Mouse (Mus musculus) 416B (cell line): ENCODE measurements at regions not wholly inside any gene's neighbourhood (a gene's known extent, or its start where the extent isn't known, plus 50 kb on each side); places are given as distances from the start of the nearest gene placed in this dataset.
"Not testable (repeated sequence)": the region's sequence is repeated elsewhere in the genome, so short reads cannot be mapped to it uniquely, and the experiment has no call there.

Experiments
- DNase-seq: peaks from one replicate; pipeline ENCODE4 v3.0.0; 2011; ENCODE audit warnings: low read depth

GRCm38 (mm10) chr16:89718921-89719320 is 147.9 kb upstream of the Krtap11-1 start:
- DNase-seq = no peak

DNA sequence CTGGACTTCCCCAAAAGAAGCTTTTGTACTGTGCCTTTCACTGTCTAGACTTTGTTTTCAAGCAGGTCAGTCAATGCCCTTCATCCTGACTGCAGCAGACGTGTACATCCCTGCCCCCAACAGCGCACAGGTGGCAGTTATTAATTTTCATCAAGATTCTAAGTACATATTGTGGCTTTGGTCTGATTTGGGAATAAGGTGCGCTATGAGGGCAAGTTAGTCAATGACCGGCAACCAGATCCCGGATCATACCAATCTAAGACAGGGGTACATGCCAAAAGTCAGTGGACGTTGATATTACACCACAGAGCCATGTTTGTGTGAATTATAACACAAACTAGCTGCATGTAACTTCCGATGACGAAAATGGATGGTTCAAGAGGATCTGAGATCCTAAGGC is 144.7 kb upstream of the Krtap11-1 start:
- not testable (repeated sequence) for DNase-seq

DNA sequence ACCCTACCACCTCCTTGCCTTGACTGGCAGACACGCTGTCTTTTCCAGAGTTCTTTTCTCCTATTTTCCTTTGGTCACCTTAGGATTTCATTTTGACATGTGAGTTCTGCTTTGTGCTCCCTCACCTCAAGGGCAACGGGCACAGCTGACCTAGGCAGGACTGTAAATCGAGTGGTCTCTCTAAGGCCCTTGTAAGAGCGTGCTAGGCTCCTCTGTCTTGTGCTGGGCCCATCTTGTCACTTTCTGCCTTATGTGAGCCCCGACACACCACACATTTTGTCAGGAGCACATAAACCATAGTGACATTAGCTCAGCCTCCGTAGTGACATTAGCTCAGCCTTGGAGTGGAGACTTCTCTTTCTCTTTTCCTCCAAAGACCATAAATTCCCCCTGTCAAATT is 133.3 kb upstream of the Krtap11-1 start:
- DNase-seq = no peak

GRCm38 (mm10) chr16:89703158-89703557 is 132.2 kb upstream of the Krtap11-1 start:
- DNase-seq = no peak

GRCm38 (mm10) chr16:89702406-89702805 is 131.4 kb upstream of the Krtap11-1 start:
- DNase-seq = no peak

DNA sequence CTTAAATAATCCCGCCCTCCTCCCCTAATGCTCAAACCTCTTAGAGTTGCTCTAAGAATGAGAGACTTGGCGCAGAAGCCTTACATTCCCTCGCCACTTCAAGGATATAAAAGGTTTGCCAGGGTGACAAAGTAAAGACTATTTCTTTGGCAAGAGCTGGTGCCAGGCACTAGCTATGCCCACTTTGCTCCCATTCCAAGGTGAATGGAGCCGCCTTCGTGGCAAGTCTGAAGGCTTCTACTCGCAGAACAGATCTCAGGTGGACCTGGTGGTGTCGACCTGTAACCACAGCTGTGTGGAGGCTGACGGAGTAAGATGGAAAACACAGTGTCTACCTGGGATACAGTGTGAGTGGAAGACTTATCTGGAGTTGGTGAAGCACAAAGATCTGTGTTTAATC is 130.8 kb upstream of the Krtap11-1 start:
- no peak for DNase-seq

GRCm38 (mm10) chr16:89699710-89700109 is 128.7 kb upstream of the Krtap11-1 start:
- DNase-seq = no peak

GRCm38 (mm10) chr16:89695833-89696232 is 124.8 kb upstream of the Krtap11-1 start:
- peak; percentile 28 for DNase-seq

- DNase-seq = no peak
These were observed 124.4 kb upstream of the Krtap11-1 start for GRCm38 (mm10) chr16:89695406-89695805.

DNA sequence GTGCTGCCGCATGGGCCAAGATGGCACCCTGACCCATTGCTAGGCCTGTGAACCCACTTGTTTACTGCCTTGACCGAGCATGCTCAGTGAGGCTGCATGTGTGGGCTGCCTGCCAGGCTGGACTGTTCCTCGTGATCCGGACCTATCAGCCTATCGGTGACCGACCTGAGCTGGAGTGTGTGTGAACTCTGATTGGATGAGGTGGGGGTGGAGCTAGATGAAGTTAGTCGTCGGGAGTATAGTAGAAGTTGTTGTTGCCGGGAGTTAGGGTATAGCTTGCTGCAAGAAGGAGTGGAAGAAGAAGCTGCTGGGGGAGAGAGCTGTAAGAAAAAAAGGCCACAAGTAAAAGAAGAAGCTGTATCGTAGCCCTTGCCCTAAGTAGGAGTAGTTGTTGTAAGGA is 122.3 kb upstream of the Krtap11-1 start:
- no peak for DNase-seq

GRCm38 (mm10) chr16:89679438-89679837 is 108.5 kb upstream of the Krtap11-1 start:
- DNase-seq = no peak

DNA sequence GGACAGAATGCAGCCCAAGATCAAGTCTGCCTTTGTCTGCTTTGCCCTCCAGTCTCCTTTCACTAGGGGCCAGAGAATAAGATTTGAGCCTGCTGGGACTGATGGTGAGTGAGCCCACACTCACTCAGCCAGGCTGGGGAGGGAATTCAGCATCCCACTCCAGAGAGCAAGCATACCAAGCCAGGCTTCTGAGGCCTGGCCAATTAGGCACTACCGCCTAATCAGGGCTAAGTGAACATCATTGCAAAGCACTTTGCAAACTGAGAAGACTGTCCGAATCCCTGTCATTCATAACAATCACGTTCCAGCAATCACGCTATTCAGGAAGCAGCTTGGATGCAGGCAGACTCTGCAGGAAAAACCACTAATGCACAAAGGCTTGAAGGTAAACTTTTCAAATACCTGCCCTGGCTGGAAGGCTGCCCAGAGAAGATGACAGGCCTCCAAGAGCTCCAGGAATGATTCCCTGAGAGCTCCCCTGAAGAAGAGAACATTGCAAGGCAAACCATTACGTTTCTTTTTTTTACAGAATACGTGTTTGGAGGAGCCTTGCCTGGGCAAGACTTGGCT is 107.5 kb upstream of the Krtap11-1 start:
- no peak for DNase-seq

GRCm38 (mm10) chr16:89675009-89675785 is 104.2 kb upstream of the Krtap11-1 start:
- no peak for DNase-seq

GRCm38 (mm10) chr16:89674159-89674902 is 103.3 kb upstream of the Krtap11-1 start:
- DNase-seq = no peak

GRCm38 (mm10) chr16:89671188-89671726 is 100.3 kb upstream of the Krtap11-1 start:
- DNase-seq = no peak

DNA sequence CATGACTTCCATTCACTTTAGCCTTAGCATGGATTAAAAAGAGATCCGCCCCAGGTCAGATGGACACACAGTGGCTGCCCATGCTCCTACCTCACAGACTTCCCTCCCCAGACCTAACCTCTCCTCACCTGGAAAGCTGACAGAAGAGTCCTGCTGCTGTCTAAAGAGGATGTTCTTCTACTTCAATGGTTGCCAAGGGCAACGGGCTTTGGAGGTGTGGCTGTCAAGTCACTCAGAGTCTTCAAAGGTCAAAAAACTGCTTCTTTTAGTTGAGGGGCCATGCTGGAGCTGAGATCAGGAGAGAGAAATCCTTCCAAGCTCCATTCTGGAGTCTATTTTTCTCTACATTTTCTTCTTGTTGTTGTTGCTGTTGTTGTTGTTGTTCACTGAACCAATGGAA is 89.1 kb upstream of the Krtap11-1 start:
- DNase-seq = no peak

DNA sequence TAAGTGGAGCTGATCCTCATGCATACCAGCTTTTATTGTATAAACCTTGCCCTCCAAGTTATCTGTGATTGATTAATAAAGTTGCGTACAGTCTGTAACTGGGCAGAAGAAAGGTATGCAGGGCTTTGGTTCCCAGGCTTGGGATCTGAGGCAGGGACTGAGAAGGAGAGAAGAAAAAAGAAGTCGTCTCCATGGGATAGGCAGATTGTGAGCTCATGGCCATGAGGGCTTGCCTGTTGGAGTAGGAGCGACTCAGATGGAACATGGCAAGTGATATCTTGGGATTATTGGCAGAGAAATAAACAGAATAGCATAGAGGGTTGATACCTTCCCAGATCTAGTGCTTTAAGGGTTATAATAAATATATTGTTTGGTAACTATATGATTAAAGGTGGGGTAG is 85.1 kb upstream of the Krtap11-1 start:
- DNase-seq = no peak

DNA sequence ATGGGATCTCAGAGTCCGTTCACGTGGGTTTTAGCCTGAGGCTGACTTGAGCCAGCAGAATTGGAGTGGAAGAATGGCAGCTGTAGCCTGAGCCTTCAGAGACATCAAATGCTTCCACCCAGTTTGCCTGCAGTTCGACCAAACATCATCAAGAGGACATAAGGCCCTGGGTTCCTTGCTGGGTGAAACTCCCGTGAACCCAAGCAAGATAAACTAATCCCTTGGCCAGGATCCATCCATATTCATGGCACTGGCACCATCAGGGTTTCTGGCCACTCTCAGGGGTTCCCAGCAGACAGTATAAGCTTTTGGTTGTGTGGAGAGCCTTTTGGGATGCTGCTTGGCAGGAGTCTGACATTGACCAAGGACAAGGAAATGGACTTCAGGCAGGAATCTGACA is 77.7 kb upstream of the Krtap11-1 start:
- DNase-seq = no peak

- no peak for DNase-seq
These were observed 63.1 kb upstream of the Krtap11-1 start for GRCm38 (mm10) chr16:89633917-89634601.

GRCm38 (mm10) chr16:89632114-89632622 is 61.2 kb upstream of the Krtap11-1 start:
- no peak for DNase-seq

DNA sequence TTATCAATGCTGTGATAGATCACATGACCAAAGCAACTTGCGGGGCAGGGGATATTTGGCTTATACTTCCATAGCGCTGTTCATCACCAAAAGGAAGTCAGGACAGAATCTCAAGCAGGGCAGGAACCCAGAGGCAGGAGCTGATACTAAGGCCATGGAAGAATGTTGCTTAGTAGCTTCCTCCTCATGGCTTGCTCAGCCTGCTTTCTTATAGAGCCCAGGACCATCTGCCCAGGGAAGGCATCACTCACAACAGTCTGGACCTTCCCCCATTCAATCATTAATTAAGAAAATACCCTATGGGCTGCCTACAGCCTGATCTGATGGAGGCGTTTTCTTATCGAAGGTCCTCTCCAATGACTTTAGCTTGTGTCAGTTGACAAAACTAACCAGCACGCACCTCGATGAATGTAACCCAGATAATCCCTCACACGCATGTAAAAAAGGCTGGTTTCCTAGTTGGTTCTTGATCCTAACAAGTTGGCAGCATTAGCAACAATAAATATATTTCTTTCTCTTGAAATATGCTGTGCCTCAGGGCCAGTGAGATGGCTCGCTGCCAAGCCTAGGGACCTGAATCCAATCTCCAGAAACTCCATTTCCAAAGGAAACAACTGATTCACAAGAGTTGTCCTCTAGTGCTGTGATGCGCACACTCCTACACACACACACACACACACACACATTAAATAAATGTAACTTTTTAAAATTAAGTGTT is 60.6 kb upstream of the Krtap11-1 start:
- no peak for DNase-seq
